Mouse (Mus musculus) liver (tissue): Measurements from ENCODE around the gene Slc8b1.
"Not testable (repeated sequence)": the region's sequence is repeated elsewhere in the genome, so short reads cannot be mapped to it uniquely, and the experiment has no call there.

Experiments used
- DNase-seq: peaks from one replicate; pipeline ENCODE4 v3.0.0-alpha.2; 2020; ENCODE audit warnings: mixed read lengths

The Slc8b1 gene

DNA sequence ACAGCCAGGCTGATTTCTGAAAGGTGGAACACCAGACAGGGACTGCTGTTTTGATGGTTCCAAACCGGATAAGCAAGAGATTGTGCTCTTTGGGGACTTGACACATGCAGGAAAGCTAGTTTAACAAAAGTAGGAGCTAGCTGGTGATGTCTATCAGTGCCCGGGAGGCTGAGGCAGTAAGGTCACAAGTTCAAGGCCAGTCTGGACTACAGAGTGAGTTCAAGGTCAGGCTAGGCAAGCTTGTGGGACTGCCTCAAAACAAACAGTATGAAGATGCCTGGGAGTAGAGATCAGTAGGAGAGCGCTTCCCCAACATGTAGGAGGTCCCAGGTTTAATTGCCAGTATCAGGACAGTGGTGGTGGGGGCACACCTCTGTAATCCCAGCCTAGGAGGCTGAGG, 13.9 kb upstream of the Slc8b1 start:
- no peak for DNase-seq

DNA sequence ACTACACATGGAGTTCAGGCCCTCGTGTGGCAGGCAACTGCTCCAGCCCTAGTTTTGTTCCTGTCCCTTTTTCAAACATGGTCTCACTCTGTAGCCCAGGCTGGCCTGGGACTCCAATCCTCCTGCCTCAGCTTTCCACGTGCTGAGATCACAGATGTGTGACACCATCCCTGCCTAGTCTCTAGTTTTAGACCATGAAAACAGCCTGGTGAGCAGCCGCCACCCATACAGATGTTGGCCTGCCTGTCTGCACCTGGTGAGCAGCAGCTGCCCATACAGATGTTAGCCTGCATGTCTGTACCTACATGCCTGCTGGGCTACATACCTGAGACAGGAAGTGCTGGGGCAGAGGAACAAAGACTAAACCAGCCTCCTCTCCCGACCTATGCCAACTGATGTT, 11.8 kb upstream of the Slc8b1 start:
- DNase-seq: no peak

DNA sequence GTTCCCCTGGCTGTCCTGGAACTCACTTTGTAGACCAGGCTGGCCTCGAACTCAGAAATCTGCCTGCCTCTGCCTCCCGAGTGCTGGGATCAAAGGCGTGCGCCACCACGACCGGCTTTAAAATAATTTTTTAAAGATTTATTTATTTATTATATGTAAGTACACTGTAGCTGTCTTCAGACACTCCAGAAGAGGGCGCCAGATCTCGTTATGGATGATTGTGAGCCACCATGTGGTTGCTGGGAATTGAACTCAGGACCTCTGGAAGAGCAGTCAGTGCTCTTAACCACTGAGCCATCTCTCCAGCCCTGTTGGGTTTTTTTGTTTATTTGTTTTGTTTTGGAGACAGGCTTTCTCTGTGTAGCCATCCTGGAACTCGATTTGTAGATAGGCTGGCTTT, 10.4 kb upstream of the Slc8b1 start:
- not testable (repeated sequence) for DNase-seq

DNA sequence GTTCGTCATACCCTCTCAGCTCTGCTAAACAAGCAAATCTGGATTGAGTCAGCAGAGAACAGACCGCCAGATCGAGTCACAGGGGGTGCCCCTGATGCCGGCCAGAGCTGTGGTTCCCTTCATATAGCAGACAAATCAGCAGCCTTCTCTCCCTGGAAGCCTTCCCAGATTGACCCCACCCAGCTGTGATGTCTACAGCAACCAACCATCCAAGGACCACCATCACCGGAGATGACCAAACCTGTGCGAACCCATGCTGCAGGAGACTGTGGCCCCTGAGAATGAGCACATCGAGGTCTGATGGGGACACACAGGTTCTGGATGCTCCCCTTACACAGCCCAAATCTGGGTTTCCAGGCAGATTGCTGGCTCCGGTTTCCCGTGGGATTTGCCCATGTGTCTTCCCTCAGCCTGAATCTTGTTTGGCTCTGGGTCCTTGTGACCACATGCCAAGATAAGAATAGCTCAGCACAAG, 8.8 kb upstream of the Slc8b1 start:
- peak; percentile 1 for DNase-seq

DNA sequence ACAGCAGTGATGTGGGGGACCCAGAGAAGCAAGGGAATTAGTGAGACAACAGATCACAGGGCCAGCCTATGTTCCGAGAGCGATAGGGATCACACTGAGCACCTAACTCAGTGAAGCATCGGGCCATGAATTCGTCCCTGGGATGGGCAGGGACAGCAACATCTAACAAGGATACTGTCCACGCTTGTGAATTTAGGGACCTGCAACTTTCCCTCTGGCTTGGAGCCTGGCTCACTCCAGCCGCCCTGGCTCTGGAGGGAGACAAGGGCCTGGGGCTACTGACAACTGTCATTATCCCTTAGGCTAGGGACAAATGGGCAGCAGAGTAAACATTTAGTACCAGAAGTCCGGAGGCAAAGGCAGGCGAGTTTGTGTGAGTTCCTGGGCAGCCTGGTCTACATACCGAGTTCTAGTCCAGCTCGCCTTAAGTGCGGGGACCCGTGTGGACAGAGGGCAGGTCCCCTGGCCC, 8.3 kb upstream of the Slc8b1 start:
- no peak for DNase-seq

DNA sequence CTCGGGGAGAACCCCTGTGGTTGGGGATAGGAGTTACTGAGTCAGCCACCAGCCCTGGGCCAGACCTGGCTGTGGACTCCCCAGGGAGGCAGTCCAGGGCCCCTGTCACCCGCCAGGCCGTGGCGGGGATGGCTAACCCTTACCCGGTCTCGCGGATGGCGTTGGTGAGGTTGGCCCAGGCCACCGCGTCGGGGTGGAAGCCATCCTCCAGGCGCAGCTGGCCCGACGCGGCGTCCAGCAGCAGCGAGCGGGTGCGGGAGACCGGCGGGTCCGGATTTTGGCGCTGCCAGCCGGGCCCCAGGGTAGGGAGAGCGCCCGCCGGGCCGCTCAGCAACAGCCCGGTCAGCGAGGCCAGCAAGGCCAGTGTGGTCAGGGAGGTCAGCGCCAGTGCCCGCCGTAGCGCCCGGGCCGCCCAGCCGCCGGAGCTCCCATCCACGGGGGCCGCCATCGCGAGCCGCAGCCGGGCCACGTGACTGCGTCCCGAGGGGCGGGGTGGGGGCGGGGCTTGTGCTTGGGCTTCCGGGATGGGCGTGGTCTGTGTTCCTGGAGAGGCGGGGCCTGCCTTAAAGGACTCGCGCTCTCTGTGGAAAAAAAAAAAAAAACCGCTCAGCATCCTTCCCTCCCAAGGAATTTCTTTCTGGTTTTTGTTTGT, 7.7 kb upstream of the Slc8b1 start, which contains the start of gene Plbd2:
Plbd2 (minus strand) TSS at position 482 of the 652 bp plus-strand sequence.
- peak; percentile 96 for DNase-seq

DNA sequence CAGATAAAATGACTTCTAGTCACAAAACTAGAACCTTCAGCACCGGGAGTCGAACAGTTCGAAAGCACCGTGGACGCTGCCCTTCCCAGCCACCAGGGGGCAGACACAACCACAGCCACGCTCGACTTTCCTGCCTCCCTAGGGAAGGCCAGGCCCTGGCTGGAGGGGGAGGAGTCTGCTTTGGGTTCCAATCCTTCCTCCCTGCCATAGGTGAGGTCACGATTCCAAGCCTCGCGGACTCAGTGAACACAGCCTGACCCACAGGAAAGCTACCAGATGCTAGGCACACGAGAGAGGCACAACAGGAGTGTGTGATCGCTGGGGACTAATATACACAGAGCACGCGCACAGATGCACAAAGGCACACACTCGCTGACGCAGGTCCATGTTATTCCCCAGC, 5.6 kb upstream of the Slc8b1 start:
- peak; percentile 83 for DNase-seq

DNA sequence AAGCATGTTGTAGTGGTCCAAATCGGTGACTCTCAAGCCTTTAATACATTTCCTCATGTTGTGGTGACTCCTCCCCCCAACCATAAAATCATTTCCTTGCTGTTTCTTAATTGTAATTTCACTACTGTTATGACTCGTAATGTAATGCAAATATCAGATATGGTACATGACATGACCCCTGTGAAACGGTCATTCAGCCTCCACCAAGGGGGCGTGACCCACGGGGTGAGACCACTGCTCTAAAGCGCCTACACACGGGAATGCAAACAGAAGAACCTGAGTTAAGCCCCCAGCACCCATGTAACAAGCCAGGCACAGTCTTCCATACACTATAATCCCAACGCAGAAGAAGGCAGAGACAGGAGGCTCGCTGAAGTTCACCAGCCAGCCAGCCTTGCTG, 5.2 kb upstream of the Slc8b1 start:
- no peak for DNase-seq

DNA sequence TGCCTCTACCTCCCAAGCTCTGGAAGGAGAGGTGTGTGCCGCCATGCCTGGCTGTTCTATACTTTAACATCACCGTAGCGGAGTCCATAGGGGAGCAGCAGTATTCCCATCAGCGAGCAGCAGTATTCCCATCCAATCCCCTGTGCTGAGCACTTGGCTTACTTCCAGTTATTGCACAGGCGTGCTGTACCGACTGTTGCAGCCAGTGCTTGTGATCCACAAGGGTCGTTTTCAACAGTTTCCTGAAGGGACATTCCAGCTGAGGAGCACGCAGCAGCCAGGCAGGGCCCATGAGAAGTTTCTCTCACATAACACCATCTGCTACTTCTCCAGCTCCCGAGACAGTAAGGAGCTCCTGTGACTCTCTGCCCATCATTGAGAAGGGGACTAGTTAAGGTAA, 4.5 kb upstream of the Slc8b1 start:
- no peak for DNase-seq

DNA sequence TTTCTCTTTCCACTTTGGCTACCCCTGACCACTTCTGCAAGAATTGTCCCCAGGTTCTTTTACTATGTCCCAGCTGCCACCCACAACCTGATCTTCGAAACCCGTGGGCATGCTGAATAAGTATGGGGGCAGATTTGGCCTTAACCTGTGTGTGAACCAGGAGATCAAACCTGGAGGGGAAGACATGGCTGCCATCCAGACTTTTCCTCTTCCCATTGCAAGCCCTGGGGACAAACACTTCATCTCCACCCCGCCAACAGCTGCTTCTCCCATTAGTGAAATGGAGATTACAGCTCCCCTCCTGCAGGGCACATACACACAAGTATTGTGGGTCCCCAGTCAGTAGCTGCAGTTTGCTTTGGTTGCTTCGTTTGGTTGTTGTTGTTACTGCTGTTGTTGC, 3.7 kb upstream of the Slc8b1 start:
- DNase-seq: no peak

DNA sequence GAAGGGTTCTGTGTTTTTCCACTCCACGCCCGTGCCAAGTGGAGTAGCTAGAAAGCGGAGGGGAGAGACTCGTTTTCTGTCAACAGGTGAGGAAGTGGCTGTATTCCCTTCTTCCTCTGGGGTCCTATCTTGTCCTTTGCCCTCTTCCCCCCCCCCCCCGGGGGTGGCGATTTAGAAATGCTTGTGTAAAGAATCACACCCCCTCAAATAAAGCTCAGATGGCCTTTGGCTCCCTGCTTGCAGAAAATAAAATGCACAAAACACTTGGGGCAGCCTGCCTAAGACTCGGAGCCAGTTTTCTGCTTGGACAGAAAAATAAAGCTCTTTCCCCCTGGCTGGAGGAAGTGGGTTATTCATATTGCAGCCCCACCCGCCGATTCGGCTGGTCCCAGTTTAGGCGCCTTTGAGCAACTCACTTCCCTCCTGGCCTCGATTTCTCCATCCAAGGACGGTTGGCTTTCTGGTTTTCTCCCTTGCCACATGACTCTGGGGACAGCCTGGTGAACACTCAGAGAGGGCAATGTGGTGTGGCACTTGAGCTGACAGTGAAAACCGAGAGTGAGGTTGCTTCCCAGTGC, 764 bp downstream of the Slc8b1 start:
- DNase-seq: no peak

DNA sequence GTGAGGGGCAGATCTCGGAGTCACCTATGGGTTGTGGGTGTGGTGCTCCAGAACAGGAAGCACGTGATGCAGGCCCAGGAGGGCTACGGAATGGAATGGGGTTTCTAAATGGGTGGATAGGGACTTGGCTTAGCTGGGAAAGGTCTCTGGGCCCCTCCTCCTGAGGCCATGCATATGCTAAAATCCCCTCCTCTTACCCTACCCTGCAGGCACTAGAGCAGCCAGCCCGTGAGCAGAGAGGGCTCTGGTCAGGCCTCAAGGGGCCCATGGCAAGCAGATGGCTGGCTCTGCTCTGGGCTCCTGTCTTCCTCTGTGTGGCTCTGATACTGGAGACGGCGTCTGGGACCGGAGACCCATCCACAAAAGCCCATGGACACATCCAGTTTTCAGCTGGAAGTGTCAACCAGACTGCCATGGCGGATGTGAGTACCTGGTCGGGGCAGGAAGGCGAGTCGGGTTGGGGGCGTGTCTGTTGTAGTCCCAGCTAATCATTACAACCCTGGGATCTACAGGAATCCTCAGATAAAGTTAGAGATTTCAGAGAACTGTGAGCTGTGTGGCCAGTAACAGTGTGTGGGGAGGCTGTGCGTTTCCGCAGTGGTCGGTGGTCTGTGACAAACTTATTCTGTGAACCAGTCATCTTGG, 2.1 kb downstream of the Slc8b1 start:
- DNase-seq: peak; percentile 6

DNA sequence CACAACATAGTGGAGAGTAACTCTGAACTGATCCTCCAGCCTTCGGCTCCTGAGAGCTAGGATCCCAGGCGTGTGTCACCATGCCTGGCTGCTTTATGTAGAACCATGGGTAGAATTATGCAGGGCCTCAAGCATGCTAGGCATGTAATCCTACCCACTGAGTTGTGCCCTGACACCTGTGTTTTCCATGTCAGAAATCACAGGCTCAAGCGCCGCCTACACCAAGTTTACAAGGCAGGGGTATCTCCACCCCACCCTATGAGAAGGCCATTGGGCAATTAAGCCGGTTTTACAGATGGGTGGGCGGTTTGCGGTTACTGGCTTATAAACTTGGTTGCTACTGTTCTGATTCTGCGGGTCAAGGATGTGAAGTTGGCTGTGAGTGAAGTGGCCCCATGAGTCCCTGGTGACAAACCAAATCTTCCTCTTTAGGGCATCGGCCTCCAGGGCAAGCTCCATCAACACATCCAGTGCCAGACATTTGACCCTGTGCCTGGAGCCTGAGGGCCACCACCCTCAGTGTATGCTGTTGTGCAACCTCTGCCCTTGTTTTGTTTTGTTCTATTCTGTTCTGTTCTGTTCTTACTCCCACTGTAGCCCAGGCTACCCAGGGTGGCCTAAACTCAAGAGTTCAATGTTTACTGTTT, 3.2 kb downstream of the Slc8b1 start:
- DNase-seq: peak; percentile 2

DNA sequence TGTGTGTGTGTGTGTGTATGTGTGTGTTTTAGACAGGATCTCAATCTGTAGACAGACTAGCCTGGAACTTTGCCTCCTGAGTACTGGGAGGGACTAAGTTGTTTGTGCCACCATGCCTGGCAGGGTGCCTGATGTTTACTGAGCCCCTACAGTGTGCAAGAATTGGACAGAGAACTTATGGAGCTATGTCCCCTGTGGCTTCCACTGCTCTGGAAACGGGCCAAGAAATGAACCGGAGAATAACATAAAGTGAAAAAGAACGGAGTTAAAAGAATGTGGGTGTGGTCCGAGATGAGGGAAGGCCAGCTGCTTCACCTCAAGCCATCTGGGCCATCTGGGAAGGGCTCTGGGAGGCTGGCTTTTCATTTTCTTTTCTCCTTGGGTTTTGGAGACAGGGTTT, 3.8 kb downstream of the Slc8b1 start:
- no peak for DNase-seq

DNA sequence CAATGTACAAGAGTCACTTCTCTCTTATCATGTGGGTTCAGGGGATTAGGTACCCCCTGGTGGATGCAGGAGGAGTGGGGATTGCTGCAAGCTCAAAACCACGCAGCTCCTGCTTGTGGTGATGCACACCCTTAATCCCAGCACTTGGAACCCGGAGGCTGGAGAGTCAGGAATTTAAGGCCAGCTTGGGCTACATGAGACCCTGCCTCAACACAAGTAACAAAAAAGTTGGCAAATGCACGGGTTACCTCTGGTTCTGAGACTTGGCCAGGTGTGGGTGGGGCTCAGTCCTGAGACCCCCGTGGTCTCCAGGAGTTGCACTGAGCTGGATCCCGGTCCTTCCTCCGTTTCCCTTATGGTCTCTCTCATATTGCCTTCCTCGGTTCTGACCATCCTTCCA, 4.5 kb downstream of the Slc8b1 start:
- no peak for DNase-seq

DNA sequence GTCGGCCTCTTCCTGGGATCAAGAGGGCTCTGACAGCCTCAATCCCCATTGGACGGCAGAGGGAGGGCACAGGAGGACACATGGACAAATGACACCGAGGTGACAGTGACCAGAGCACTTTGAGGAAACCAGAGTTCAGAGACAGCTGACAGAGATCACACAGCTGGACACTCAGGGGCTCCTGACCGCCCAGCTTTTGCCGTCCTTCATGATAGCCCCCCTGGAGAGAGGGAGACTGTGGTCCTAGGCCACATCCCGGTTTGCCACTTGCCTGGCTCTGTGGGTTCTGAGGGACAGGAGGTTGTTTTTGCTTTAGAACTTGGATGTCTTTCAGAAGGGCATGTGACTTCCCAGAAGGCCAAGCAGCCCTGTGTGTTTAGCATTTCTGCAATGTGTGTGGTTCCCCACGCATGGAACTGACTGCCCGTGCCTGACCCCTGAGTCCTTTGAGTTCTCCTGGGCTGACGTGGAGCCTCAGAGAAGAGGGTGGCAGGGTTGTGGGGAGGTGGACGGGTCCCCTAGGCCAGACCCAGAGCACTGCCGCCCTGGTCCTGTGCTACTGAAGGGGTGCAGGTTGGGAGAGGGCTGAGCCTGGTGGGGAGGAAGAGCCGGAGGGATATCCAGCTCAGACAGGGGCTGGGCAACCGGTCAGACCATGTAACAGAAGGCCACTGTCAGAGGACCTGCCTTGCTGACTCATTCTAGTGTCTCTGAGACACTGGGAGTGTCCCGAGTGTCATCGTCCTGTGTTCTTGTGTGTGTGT, 5.4 kb downstream of the Slc8b1 start:
- DNase-seq: no peak

DNA sequence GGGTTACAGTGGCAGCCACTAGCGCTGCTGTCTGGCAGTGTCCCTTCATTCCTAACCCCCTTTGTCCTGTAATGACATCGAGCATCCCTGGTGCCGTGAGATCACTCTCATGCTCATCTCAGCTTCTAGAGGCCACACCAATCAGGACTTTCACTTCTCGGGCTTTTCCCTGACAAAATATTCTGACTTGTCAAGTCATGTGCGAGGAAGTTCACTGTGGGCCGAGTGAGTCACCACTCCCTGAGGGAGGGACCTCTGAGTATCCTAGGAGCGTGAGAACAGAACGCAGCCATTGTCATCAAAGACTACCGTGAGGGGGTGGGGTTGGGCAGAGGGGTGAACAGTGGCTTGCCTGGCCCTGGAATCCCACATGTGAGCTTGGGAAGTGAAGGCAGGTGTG, 6.6 kb downstream of the Slc8b1 start:
- no peak for DNase-seq

DNA sequence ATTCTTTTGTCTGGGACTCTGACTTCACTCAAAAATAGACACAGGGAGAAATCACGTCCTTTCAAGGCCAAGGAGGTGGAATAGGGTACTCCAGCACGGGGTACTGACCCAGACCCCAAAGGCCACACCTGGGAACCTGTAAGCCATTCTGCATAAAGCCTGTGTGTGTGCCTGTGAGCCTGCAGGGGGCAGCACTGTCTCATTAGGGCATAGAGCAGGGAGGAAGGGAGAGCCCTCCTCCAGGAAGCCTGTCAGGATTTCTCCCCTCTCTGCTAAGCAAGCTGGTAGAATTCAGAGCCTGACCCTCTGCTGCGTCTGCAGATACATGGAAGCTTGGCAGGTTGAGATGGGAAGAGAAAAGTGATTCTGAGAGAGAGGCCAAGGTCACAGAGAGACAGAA, 11.7 kb downstream of the Slc8b1 start:
- DNase-seq: peak; percentile 60

DNA sequence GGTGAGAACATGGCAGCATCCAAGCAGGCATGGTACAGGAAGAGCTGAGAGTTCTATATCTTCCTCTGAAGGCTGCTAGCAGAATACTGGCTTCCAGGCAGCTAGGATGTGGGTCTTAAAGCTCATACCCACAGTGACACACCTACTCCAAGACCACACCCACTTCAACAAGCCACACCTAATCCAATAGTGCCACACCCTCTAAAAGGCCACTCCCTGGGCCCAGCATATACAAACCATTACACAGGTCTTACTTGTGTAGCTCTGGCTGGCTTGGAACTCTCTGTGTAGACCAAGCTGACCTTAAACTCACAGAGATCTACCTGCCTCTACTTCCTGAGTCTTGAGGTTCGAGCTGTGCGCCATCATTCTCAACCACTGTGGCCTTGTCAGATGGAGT, 13.8 kb downstream of the Slc8b1 start:
- peak; percentile 48 for DNase-seq

DNA sequence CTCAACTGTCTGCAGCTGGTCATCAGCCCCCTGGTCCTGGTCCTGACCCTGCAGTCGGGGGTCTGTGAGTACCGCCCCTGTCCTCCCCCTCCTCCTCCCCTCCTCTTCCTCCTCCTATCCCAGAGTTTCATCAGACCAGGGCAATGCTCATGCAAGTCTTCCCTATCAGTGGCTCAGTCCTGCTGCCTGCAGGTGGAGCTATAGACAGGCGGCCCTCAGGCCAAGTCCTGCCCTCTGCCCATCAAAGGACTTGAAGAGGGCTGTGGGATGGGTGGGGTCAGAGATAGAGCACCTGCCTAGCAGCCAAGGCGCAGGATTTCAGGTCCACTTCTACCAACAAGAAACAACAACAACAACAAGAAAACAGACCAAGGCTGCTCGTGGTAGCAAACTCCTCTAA, 14.8 kb downstream of the Slc8b1 start:
- peak; percentile 60 for DNase-seq

DNA sequence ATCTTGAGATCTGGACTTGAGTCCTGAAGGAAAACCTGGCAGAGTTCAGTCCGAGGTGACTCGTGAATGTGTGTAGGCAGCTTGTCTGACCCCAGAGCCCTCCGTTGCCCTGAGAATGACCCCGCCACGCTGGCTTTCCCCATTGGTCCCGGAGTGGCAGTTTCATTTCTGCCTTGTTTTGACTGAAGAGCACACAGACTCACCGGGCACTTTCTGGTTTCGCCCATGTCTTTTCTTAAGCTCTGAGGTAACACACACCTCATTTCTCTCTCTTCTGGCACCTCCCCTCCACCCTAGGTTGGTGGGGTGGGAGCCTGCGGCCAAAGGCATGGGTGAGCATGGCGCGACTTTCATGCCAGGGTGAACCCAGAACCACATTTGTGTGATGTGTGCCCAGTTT, 15.3 kb downstream of the Slc8b1 start:
- DNase-seq: no peak

DNA sequence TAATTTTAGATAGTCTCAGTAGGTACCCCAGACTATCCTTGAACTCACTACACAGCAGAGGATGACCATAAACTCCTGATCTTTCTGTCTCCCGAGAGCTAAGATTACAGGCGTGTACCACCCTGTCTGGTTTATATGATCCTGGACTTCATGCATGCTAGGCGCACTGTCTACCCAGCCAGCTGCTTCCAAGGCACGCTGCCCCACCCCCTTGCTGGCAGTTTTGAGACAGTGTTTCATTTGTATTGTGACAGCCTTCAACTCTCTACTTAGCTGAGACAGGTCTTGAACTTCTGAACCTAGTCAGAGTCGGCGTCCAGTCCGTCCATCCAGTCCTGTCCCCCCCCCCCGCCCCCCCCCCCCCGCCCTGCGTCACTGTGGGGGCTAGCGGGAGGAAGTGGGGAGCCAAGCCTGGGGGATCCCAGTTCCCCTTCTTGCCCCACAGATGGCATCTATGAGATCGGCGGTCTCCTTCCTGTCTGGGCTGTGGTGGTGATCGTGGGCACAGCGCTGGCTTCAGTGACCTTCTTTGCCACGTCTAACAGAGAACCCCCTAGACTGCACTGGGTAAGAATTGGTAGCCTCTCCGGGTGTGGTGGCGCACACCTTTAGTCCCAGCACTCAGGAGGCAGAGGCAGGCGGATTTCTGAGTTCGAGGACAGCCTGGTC, 16.5 kb downstream of the Slc8b1 start:
- no peak for DNase-seq
